Mouse (Mus musculus) midbrain, embryonic 11.5 days (tissue): ENCODE data around the gene Ptar1. TPM values are rescaled to one million over a fixed set of nuclear protein-coding genes. Genes with fewer than 3 reads are reported as not detected.

Source experiments
- ATAC-seq: fragments of 200-750 bp; cut with Nextera tagmentation; 2 replicates; pipeline ENCODE4 v1.8.0; 2017; ENCODE audit warnings: moderate TSS enrichment, moderate library complexity; ENCODE audit not compliant: low FRiP score
- DNase-seq: peaks from one replicate; pipeline ENCODE4 v3.0.0; 2015; ENCODE audit warnings: low spot score; ENCODE audit errors: missing footprints
- H3K27ac ChIP-seq: fragments of 300-500 bp; sonication (generic); 2 replicates; pipeline ENCODE4 v1.5.1; 2014; ENCODE audit warnings: low read depth, low read length
- H3K27me3 ChIP-seq: fragments of 300-500 bp; sonication (generic); 2 replicates; pipeline ENCODE4 v1.6.1; 2014; ENCODE audit warnings: mild to moderate bottlenecking, low read length, moderate library complexity, mixed read lengths; ENCODE audit not compliant: control insufficient read depth, insufficient read depth
- H3K36me3 ChIP-seq: fragments of 300-500 bp; sonication (generic); 2 replicates; pipeline ENCODE4 v1.6.1; 2014; ENCODE audit warnings: mild to moderate bottlenecking, low read length, moderate library complexity, mixed read lengths; ENCODE audit not compliant: control insufficient read depth, insufficient read depth
- H3K4me1 ChIP-seq: fragments of 300-500 bp; sonication (generic); 2 replicates; pipeline ENCODE4 v1.6.1; 2014; ENCODE audit warnings: low read length; ENCODE audit not compliant: control insufficient read depth, insufficient read depth
- H3K4me2 ChIP-seq: fragments of 300-500 bp; sonication (generic); 2 replicates; pipeline ENCODE4 v1.6.1; 2014; ENCODE audit warnings: mild to moderate bottlenecking, moderate library complexity
- H3K4me3 ChIP-seq: fragments of 300-500 bp; sonication (generic); 2 replicates; pipeline ENCODE4 v1.5.1; 2014; ENCODE audit warnings: low read depth, low read length
- H3K9ac ChIP-seq: fragments of 300-500 bp; sonication (generic); 2 replicates; pipeline ENCODE4 v1.6.1; 2014; ENCODE audit warnings: low read length
- H3K9me3 ChIP-seq: fragments of 300-500 bp; sonication (generic); 2 replicates; pipeline ENCODE4 v1.6.1; 2016; ENCODE audit warnings: low read length; ENCODE audit not compliant: control insufficient read depth
- WGBS: fragments of 180-500 bp; shearing (Covaris S2); extraction: QIAGEN DNeasy Blood & Tissue Kit; methylation state at CpG from one replicate; pipeline ENCODE4 v1.1.7; 2014; 5-methylcytosine and 5-hydroxymethylcytosine counted together
- polyA plus RNA-seq: library from polyadenylated mRNA; unstranded; fragments of >200 nt; fragmentation: Nextera tagmentation; extraction: Ambion mirVana; gene quantifications from 2 replicates; pipeline ENCODE4 v1.2.1, GENCODE M21; 2014

Gene Ptar1
- 7.7 and 8.7 TPM in 2 replicates for polyA plus RNA-seq

- H3K36me3 ChIP-seq: no peaks in the 10 kb centered on the region
- H3K9me3 ChIP-seq: no peaks in the 10 kb centered on the region
- H3K4me1 ChIP-seq: peaks cover 8% of the 10 kb centered on the region; the same call in 1 of the 2 replicates
- WGBS: under 1% methylated on average over 93 of the region's 93 CpGs
- H3K9ac ChIP-seq: peak within 1 kb of the TSS; percentile 94
- ATAC-seq (peak; percentile 94), DNase-seq (peak; percentile 100)
- H3K27ac ChIP-seq: peak within 1 kb of the TSS; percentile 90
- H3K27me3 ChIP-seq: no peaks in the 10 kb centered on the region
- peak within 1 kb of the TSS; percentile 59 for H3K4me2 ChIP-seq
- peak within 1 kb of the TSS; percentile 77 for H3K4me3 ChIP-seq
Observed at GRCm38 (mm10) chr19:23687296-23688021, at the start of gene Ptar1. Ptar1 (plus strand) TSS chr19:23687429.

DNA sequence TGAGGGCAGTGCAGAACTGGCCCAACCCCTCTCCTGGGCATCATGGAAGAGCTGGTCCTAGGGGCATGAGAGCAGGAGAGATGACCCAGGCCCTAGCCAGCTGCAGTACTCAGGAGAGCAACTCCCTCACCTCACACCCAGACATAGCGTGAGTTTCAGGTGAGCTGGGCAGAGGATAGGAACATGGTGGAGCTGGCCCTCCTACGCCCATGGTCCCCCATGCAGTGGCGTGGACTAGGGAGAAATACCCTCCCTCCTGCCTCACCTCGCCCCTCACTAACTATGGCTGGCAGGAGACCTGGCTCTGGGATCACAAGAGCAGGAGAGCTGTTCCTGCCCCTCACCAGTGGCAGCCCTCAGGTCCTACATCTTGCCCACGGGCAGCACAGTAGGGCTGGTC is 43.4 kb upstream of the Ptar1 start:
- Histone ChIP-seq H3K27ac (no peak overlapping the region), H3K4me3 (no peak overlapping the region), H3K4me2 (no peak overlapping the region), H3K27me3 (no peaks in the 10 kb centered on the region), H3K9ac (no peak overlapping the region), H3K36me3 (no peaks in the 10 kb centered on the region), H3K9me3 (no peaks in the 10 kb centered on the region), H3K4me1 (no peaks in the 10 kb centered on the region)
- no peak for DNase-seq
- WGBS: 92% methylated on average over 5 of the region's 5 CpGs
- ATAC-seq: no peak

DNA sequence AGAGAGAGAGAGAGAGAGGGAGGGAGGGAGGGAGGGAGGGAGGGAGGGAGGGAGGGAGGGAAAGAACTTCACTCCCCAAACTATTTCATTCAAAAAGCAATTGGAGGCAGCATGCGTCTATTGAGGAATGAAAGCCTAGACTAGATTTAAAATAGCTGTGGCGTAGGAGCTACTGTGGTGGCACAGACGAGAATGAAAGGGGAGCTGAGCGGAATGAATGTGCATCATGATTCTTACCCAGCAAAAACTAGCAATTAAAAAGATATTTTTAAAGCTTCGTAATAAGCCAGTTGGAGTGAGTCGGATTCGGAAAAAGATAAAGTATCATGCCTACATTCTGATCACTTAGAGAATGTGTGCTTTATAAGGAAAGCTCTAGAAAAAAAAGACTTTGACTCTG is 41.9 kb upstream of the Ptar1 start:
- Histone ChIP-seq H3K9me3 (no peaks in the 10 kb centered on the region), H3K4me2 (no peak overlapping the region), H3K27ac (no peak overlapping the region), H3K4me1 (no peaks in the 10 kb centered on the region), H3K27me3 (no peaks in the 10 kb centered on the region), H3K4me3 (no peak overlapping the region), H3K36me3 (no peaks in the 10 kb centered on the region), H3K9ac (no peak overlapping the region)
- DNase-seq (no peak), ATAC-seq (no peak)
- WGBS: 80% methylated on average over 7 of the region's 7 CpGs

GRCm38 (mm10) chr19:23647308-23647707 is 39.9 kb upstream of the Ptar1 start:
- H3K4me2 ChIP-seq: no peak overlapping the region
- ATAC-seq: no peak

GRCm38 (mm10) chr19:23652644-23653043 is 34.6 kb upstream of the Ptar1 start, which contains the start of gene 1700028P14Rik:
1700028P14Rik (minus strand) TSS chr19:23652812.
- no peaks in the 10 kb centered on the region for H3K27me3 ChIP-seq
- H3K4me1 ChIP-seq: no peaks in the 10 kb centered on the region
- DNase-seq: peak; percentile 94
- no peak within 1 kb of the TSS for H3K4me3 ChIP-seq
- peak within 1 kb of the TSS; percentile 32 for H3K4me2 ChIP-seq
- H3K9me3 ChIP-seq: no peaks in the 10 kb centered on the region
- ATAC-seq: peak; percentile 95
- no peaks in the 10 kb centered on the region for H3K36me3 ChIP-seq
- no peak within 1 kb of the TSS for H3K27ac ChIP-seq
- no peak within 1 kb of the TSS for H3K9ac ChIP-seq
- WGBS: 6% methylated on average over 13 of the region's 13 CpGs

More at GRCm38 (mm10) chr19:23647308-23647707, 39.9 kb upstream of the Ptar1 start:
- Histone ChIP-seq H3K4me1 (no peaks in the 10 kb centered on the region), H3K27ac (no peak overlapping the region), H3K9me3 (no peaks in the 10 kb centered on the region), H3K4me3 (no peak overlapping the region), H3K27me3 (no peaks in the 10 kb centered on the region), H3K36me3 (no peaks in the 10 kb centered on the region), H3K9ac (no peak overlapping the region)
- DNase-seq: no peak
- 96% methylated on average over 7 of the region's 7 CpGs for WGBS

DNA sequence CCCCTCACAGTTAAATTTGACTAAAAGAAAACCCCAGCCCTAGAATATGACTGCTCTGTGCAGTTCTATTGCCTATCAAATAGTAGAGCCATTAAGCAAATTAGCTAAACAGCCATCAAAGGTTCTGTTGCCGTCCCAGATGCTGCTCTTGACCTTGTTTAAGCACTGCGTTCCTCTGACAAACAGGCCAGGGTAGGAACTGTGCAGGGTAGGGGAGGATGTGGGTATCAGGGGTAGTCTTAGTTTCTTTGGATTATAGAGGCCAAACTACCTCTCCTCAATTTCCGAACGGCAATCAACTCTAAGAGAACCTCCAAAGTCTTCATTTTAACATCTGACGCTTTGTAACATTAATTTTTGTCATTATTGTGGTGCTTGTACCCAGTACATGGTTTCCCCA is 34.1 kb upstream of the Ptar1 start:
- ATAC-seq (peak; percentile 30), DNase-seq (no peak)
- Histone ChIP-seq H3K9me3 (no peaks in the 10 kb centered on the region), H3K9ac (no peak overlapping the region), H3K4me2 (no peak overlapping the region), H3K4me1 (no peaks in the 10 kb centered on the region), H3K36me3 (no peaks in the 10 kb centered on the region), H3K4me3 (no peak overlapping the region), H3K27me3 (no peaks in the 10 kb centered on the region), H3K27ac (no peak overlapping the region)
- 91% methylated on average over 5 of the region's 5 CpGs for WGBS

GRCm38 (mm10) chr19:23657261-23657932 is 29.8 kb upstream of the Ptar1 start:
- H3K9me3 ChIP-seq: no peaks in the 10 kb centered on the region
- H3K4me2 ChIP-seq: no peak overlapping the region
- no peaks in the 10 kb centered on the region for H3K4me1 ChIP-seq
- DNase-seq (no peak), ATAC-seq (no peak)
- no peak overlapping the region for H3K27ac ChIP-seq
- no peak overlapping the region for H3K9ac ChIP-seq
- no peaks in the 10 kb centered on the region for H3K27me3 ChIP-seq
- no peaks in the 10 kb centered on the region for H3K36me3 ChIP-seq
- no peak overlapping the region for H3K4me3 ChIP-seq
- 70% methylated on average over 12 of the region's 12 CpGs for whole genome bisulfite sequencing

GRCm38 (mm10) chr19:23658350-23658749 is 28.9 kb upstream of the Ptar1 start:
- 85% methylated on average over 4 of the region's 4 CpGs for WGBS
- no peak overlapping the region for H3K4me3 ChIP-seq
- H3K4me1 ChIP-seq: no peaks in the 10 kb centered on the region
- H3K4me2 ChIP-seq: no peak overlapping the region
- no peak for DNase-seq
- no peak overlapping the region for H3K9ac ChIP-seq
- no peaks in the 10 kb centered on the region for H3K27me3 ChIP-seq
- no peaks in the 10 kb centered on the region for H3K9me3 ChIP-seq
- ATAC-seq: no peak
- no peaks in the 10 kb centered on the region for H3K36me3 ChIP-seq
- no peak overlapping the region for H3K27ac ChIP-seq

- Histone ChIP-seq H3K36me3 (no peaks in the 10 kb centered on the region), H3K4me2 (no peak overlapping the region), H3K9me3 (no peaks in the 10 kb centered on the region), H3K4me1 (no peaks in the 10 kb centered on the region), H3K27ac (no peak overlapping the region), H3K4me3 (no peak overlapping the region), H3K9ac (no peak overlapping the region), H3K27me3 (no peaks in the 10 kb centered on the region)
- WGBS: 91% methylated on average over 7 of the region's 7 CpGs
- ATAC-seq (no peak), DNase-seq (no peak)
Observed at GRCm38 (mm10) chr19:23664083-23664482, 23.1 kb upstream of the Ptar1 start.
